Mouse (Mus musculus): Measurements from ENCODE around the gene Olfr24. TPM values are rescaled to one million over a fixed set of nuclear protein-coding genes. Genes with fewer than 3 reads are reported as not detected.

Olfr24 gene
- not detected in 2 replicates for polyA plus RNA-seq (2012; rRNA removed; ENCODE audit: low replicate concordance)

DNA sequence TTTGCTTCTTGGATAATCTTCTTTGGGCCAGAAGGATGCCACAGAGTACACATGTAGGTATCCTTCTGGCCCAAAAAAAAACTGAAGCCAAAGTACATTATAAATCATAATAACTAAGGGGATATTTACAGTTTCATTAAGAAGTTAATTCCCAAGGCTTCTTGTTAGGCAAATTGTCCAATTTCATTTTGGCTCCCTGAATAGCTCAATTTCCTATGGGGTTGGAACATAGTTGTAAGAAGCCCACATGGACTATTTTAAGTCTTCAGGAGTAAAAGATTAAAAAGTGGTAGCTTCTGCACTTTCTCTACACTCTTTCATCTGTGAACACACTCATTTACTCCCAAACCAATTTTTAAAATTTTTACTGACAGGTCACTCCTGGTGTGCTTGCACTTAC is at the start of gene Olfr24:
TSS of gene Olfr24 (minus strand) at position 101 of the 400 bp plus-strand sequence.

Other genes with a start within 250 kb of the Olfr24 start
- gene Muc16, start 89.5 kb downstream of the Olfr24 start, polyA plus RNA-seq (2012; rRNA removed; ENCODE audit: low replicate concordance), result 1.9 and 3.1 TPM in 2 replicates
- gene Olfr828, start 55.5 kb upstream of the Olfr24 start, polyA plus RNA-seq (2012; rRNA removed; ENCODE audit: low replicate concordance), result not detected in 2 replicates
- not detected in 2 replicates for gene Olfr829, start 90.9 kb upstream of the Olfr24 start, polyA plus RNA-seq (2012; rRNA removed; ENCODE audit: low replicate concordance)
- not detected in 2 replicates for gene Olfr830, start 110.7 kb upstream of the Olfr24 start, polyA plus RNA-seq (2012; rRNA removed; ENCODE audit: low replicate concordance)
- gene Olfr832, start 173.1 kb upstream of the Olfr24 start, polyA plus RNA-seq (2012; rRNA removed; ENCODE audit: low replicate concordance), result not detected in 2 replicates
- not detected in 2 replicates for gene Olfr834, start 224.0 kb upstream of the Olfr24 start, polyA plus RNA-seq (2012; rRNA removed; ENCODE audit: low replicate concordance)